Mouse (Mus musculus): Measurements from ENCODE around the gene Tnik.

The Tnik gene

DNA sequence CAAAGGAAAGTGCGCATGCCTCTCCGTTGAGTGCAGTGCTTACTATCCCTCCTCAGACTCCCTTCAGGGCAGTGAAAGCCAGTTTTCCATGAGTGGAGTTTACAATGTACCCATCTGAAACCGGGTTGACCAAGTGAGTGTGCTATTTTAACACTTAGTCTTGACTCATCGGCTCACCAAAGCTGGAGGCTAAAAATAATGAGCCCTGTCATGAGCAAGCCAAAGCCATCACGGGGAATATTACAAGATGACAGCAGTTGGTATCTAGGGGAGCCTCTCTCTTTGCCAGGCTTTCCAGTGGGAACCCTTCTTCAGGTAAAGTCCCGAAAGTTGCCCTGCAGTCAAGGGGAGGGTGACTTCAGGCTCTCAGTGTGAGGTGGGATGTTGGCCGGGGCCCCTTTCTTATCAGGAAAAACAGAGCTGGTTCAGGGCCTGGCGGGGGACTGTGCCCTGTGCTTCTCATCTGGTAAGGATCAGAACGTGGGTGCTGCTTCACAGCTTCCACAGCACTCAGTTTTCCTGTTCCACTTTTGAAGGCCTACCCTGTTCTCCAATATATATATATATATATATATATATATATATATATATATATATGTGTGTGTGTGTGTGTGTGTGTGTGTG, 136.7 kb downstream of the Tnik start:
- DNase-seq (ENCODE audit: extremely low spot score, low read depth, low spot score) = no peak

DNA sequence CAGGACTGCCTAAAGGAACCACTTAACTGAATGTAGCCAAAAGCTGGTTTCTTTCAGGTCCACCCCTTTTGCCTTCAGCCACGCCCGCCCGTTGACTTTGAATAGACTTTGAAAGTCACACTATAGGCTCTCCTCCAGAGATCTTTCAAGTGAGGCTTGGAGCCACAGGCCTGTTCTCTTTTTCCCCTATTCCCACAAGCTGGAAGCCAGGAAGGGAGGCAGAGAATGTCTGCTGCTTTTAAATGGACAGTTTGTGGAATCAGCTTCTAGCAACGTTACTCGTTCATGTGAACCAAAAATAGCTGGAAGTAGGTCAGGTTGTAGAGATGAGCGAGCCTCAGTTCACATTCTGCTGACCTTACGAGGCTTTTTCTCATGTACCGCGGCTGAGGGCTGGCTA, 138.3 kb downstream of the Tnik start:
- no peak for DNase-seq (ENCODE audit: extremely low spot score, low read depth, low spot score)

DNA sequence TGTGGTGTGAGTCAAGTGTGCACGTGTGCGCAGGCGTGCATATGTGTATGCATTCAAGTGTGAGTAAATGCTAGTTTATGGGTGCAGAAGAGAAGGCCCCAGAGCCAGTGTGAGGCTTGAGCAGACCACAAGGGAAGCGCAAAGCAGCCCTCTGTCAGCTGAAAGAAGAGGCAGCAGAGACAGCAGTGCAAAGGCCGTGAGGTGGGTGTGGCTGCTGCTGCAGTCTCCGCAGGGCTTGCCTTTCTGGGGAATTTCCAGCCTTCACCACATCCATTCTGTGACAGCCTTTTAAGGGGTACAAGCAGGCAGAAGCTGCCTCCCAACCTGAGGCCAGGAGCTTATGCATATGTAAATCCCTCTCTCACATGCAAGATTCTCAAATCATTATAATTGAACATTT, 139.2 kb downstream of the Tnik start:
- no peak for DNase-seq (ENCODE audit: extremely low spot score, low read depth, low spot score)

DNA sequence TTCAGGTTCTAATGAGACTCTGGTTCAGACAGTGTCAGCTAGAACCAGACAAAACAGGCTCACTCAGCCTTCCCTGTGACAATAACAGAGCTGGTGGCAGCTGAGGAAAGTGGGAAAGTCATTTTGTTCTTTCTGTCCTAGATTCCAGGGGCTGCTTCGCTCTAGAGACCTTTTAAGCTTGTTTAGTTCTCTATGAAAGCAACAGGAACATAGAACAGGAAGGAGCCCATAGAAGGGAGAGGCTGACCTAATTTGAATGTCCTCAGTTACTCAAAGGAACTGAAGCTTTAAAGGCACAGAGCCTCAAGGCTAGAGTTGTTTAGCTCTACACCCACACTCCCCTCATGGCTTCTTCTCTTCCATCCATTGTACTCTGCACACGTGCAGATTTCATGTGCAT, 142.4 kb downstream of the Tnik start:
- no peak for DNase-seq (ENCODE audit: extremely low spot score, low read depth, low spot score)

DNA sequence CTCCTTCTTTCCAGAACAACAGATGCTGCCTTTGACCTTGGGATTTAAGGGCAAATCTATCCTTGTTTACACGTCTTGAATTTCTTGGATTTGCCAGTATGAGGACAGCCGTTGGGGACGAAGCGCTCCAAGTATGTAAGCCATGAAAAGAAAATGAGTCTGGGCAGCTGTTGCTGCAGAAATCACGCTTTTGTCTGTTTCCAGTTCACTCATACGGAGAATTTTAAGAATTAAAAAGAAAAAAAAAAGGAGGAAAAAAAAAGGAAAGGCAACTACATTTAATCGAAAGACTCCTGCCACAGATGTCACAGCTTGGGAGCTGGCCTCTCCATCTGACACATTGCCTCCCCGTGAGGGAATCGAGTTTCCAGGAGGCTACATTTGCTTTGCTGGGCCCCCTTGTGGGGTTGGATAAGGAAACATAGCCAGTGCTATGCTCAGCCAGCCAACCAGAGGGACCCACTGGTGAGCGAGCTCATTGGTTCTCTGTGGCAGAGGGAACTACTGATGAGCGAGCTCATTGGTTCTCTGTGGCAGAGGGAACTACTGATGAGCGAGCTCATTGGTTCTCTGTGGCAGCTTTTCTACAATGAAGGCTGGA, 145.9 kb downstream of the Tnik start:
- DNase-seq (ENCODE audit: extremely low spot score, low read depth, low spot score) = peak; percentile 22

DNA sequence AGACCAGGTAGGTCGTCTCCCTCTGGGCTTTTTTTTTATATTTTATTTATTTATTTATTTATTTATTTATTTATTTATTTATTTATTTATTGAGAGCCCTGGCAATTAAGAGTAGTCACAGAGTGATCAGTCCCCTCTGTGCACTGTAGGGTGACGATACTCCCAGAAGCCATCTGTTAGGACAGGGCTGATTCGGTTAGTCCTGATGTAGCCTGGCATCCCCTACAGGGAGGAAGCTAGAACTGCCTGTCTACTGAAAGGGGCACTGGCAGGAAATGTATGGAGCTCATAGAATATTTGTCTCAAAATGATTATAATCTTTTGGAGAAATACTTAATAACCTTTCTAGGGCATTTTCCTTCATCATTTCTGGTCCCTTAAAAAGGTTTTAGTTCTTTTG, 147.3 kb downstream of the Tnik start:
- DNase-seq (ENCODE audit: extremely low spot score, low read depth, low spot score) = no peak

DNA sequence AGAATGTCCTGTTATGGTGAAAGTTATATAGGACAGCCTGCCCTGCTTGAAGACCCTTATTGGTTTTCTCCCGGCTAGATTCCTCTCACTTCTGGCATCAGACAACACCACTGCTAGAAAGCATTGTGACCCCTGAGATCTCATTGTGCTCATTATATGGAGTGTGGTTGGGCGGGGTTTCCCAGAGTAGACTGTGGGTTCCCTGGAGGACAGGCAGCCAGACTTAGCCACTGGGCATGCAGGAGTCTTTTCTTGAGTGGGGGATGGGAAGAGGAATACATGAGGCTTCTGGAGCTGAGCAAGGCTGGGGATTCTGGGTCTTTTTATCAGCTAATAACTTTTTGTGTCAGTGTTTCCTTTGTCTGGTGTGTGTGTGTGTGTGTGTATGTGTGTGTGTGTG, 153.0 kb downstream of the Tnik start:
- no peak for DNase-seq (ENCODE audit: extremely low spot score, low read depth, low spot score)

DNA sequence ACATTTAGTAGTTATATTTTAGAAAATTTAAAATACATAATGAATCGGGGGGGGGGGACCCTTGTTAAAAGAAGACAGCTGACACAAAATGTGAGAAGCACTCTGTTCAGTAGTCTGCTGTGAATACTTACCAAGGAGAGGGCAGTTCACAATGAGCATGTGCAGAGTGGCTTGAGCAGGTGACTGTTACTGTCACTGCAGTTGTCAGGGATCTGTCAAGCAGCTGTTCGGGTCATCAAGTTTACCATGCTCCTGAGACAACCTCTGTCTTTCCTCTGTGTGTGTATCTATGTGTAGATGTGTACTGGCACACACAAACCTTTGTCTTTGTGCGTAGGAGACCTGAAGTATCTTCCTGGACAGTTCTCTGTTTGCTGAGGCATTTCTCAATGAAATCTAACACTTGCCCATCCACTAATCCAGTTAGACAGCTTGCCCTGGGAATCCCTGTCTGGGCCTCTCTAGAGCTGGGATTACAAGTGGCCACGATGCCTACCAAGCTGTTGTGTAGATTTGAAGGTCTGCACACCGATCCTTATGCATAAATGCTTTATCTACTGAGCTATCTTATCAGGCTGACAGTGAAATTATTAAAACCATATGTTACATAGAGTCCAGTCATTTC, 154.2 kb downstream of the Tnik start:
- DNase-seq (ENCODE audit: extremely low spot score, low read depth, low spot score) = no peak

DNA sequence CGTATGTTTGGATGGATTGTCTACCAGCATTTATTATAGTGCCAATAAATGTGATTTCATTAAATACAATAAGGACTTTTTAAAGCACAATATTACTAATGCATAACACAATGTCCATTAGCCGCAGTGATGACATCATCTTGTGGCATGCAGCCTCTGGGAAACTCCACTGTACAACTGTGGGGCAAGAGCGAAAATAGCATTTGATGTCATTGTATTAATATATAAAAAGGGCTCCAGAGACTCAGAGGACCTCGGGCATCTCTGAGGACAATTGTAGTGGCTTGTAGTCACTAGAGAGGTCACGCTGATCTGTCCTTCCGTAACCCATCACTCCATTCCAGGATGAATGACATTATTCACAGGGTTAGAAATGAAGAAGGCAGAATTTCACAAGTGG, 157.2 kb downstream of the Tnik start:
- DNase-seq (ENCODE audit: extremely low spot score, low read depth, low spot score) = no peak

DNA sequence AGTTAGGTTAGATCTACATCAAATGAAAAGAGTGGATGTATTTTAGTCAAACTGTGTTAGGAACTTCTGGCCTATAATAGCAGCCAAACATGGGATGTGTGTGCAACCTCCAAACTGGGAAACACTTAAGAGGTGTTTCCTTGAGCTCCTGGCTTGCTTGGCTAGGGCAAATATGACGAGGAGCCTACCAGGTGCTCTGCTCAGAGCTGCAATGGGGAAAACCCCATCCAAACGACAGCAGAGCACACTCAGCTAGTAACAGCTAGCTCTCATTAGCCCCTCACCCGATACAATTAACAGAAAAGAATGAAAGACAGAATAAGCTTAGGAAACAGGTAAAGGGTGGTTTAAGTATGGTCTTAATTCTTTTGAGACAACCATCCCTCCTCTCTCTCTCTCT, 157.7 kb downstream of the Tnik start:
- no peak for DNase-seq (ENCODE audit: extremely low spot score, low read depth, low spot score)

DNA sequence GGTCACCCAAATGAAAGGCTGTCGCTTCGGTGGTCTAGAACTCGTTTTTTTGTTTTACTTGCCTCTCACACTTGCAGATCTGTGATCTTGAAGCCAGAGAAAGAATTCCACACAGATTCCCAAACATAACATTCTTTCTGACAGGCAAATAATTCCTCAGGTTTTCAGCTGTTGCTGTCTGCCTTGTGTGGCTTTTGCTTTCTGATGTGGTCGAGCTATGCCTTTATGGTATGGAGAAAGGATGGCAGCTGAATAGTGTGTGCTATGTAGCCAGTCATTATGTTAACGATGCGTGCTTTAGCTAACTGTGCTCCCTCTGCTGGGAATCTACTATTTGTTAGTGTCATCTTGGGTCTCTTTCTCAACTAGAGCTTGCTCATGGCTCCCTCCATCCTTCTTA, 158.8 kb downstream of the Tnik start:
- DNase-seq (ENCODE audit: extremely low spot score, low read depth, low spot score) = no peak

DNA sequence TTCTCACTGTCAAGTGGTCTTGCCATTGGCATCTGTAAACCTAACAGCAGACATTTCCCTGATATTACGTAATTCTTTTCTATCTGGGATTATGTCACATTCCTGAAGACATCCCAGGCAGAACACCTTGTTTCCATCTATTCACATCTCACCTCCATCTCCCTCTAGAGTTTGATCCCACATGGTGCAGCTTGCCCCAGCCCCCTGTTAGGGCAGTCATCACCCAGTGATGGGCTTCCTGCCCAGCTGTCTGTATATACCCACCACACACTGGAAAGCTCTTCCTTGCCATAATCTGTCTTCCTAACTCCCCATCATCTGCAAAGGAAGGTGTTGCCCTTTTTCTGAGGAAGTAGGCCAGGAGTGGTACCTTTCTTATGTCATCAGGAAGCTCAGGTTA, 159.2 kb downstream of the Tnik start:
- DNase-seq (ENCODE audit: extremely low spot score, low read depth, low spot score) = no peak

DNA sequence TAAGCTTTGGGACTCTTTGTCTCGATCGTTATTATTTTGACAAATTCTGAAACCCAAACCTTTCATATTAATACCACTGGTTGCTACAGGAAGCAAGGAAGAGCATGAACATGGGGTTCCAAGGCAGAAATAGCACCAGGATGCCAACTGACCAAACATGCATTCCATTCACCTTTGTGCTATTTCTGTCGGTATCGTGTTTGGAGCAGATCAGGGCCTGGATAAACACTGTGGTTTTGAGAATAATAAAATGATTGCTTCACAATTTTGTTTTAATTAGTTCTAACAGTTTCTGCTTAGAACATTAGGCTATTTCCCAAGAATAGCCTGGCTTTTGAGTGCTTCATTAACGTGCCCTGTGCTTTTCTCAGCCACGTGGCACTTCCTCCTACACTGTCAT, 162.9 kb downstream of the Tnik start:
- DNase-seq (ENCODE audit: extremely low spot score, low read depth, low spot score) = no peak

DNA sequence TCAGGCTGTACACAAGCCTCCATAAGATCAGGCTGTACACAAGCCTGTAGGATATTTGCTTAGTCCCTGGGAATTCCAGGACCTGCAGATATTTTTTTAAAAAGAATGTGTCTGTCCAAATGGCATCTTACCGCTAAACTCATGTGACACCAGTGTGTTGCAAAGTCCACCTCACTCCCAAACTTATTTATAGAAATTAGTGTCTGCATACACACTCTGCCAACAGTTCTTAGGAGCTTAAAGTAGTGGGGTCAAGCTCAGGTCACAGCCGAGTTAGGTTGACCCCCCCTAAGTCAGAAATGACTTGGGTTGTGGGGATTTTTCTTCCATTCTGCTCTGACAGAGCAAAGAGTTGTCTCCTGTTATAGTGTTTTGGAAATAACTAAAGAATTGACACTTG, 168.4 kb downstream of the Tnik start:
- DNase-seq (ENCODE audit: extremely low spot score, low read depth, low spot score) = no peak

DNA sequence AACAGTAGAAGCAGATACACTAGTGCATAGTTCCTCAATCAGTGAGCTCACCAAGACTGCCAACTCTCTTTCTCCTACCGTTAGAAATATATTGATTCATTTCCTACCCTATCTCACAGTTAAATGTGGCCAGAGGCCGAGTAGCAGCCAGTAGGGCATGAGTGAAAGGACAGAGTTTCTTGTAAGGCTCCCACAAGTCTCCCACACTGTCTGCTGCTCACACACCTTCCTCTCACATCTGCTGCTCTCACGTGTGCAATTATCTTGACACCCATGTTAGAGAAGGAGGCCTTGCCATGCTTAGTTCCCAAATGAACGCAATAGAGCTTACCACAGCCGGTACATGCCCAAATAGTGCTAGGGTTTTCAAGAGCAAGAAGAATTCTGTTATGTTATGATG, 169.3 kb downstream of the Tnik start:
- no peak for DNase-seq (ENCODE audit: extremely low spot score, low read depth, low spot score)

DNA sequence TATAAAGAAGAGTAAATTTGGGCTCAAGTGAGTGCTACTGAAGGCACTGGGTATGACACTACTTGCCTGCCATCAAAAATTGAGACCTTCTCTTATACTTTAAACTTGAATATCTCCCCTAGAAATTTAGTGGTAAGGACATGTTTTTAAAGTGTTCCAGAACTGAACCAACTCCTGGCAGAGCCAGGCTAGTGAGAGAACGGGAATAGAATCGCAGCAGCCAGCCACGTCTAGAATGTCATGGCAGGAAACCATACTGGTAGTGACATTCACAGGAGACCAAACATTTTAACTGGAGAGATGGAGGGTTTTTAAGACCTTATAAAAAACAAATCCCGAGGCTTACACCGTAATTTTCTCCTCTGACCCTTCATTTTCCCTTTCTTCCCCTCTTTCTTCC, 172.5 kb downstream of the Tnik start:
- no peak for DNase-seq (ENCODE audit: extremely low spot score, low read depth, low spot score)

DNA sequence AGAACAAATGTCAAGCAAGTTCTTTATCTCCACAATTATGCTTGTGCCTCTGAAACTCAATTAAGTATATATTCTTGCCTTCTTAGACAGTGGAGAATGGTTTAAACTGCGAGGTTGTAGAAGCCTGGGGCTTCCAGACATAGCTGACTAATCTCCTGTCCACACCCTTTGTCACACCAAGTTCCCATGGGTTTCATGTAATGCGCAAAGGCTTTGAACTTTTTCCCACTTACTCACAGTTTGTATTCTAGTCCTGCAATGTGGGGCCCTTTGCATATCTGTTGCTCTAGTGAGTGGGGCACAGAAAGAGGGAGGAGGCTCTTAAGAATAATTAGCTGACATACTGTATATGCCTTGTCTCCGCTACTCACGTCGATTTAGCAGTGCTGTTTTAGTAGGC, 174.4 kb downstream of the Tnik start:
- no peak for DNase-seq (ENCODE audit: extremely low spot score, low read depth, low spot score)

DNA sequence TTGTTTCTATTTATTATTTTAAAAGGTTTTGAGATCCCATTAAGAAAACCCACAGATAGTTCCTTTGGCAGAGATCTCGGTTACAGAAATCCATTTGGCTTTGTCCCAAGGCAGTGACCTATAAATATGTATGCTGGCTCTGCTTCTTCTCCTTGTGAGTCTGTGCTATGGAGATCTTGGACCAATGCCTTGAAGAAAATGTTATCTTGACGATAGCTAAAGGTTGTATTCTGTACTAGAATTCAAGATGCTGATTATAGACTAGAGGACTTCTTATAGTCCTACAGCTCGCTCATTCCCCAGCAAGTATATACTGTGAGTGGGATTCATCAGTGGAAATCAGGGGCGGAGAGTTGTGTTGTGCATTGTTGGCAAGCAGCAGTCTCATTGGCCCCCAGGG, 178.5 kb downstream of the Tnik start:
- no peak for DNase-seq (ENCODE audit: extremely low spot score, low read depth, low spot score)

DNA sequence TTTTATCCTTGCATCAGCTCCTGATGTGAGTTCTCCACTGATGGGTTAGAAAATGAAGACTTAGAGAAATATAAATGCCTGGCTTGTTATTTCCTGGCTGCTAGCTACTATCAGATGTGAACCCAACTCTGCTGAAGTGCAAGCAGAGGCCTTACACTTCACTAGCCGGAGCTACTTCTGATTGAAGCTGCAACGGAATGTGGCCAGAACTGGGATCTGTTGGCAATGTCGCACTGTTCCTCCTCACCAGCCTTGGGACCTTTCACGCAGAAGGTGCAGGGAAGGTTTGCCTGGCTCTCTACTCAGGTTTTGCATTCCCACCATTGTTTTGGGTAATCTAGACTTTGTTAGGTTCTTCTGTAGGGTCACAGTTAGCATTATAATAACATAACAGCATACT, 179.1 kb downstream of the Tnik start:
- no peak for DNase-seq (ENCODE audit: extremely low spot score, low read depth, low spot score)

DNA sequence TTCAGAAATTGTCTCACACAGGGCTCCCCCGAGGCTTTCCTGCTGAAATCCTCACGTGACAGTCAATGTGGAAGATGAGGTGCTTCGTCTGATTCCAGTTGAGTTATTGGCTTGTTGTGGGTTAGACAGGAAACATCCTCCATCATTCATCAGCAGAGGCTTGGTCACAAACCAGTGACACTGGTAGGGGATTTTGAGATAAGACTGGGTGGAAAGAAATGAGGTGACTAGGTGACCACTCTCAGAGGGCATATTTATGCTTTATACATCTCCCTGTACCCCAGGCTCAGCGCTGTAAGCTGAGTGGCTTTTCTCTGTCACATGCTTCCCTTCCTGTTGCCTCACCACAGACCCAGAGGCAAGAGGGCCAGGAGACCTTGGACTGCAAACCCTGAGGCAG, 184.9 kb downstream of the Tnik start:
- DNase-seq (ENCODE audit: extremely low spot score, low read depth, low spot score) = no peak

DNA sequence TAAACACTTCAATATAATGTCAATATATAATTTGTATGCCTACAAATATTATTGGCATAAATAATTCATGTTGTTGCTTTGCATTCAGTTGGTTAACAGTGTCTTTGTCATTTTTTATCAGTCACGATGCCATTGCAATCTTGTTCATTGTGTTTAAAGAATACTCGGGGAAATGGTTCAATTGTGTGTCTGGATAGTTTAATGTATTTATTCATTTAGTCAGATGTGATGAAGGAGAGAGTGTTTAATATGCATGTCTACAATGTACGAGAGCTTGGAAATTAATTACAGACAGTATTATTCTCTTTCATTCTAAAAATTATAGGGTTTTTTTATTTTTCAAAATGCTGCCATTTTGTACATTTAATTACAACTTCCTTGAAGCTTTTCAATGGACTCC, 190.4 kb downstream of the Tnik start:
- no peak for DNase-seq (ENCODE audit: extremely low spot score, low read depth, low spot score)

DNA sequence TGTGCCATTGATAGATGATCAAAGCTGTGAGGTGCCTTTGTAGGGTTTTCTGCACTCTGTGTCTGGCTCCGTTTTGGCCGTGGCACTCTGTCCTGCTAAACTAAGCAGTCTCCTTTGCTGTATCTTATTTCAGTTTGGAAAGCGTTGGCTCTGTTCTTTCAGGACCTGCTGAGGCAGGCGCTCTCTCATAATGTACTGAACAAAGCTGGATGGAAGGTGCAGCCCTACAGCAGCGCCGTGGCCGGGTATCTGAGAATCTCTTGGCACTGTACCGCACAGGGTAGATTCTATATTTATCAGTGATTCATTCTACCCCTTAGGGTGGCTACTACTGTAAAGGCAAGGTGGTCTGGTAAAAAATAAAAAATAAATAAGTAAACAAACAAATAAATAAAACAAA, 193.8 kb downstream of the Tnik start:
- DNase-seq (ENCODE audit: extremely low spot score, low read depth, low spot score) = no peak

DNA sequence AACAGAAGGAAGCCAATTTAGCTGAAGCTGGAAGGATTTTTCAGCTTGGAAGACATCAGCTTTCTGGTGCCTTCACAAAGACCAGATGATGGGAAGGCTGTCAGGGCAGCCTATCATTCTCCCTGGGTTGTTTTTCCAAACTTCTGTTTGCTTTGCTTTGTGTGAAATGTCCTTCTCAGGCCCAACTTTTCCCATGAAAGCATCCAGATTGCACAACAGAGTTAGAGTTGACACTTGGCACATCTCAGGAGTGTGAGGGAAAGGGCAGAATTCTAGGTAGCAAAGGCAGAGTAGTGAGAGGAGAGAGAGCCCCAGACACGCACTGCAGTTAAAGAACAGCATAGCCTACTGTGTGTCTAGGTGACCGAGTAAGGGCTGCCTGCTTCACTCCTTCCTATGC, 194.5 kb downstream of the Tnik start:
- DNase-seq (ENCODE audit: extremely low spot score, low read depth, low spot score) = no peak

Data from hindlimb bud, embryonic 11.5 days (tissue).